Mouse (Mus musculus) right cerebral cortex, postnatal 10 days (tissue): ENCODE data around the gene Rxfp2.

ENCODE experiments used
- DNase-seq, 2 experiments: peaks; one replicate each; pipeline ENCODE4 v3.0.0; 2021; ENCODE audit warnings: low spot score in 2 of 2

Gene Rxfp2

DNA sequence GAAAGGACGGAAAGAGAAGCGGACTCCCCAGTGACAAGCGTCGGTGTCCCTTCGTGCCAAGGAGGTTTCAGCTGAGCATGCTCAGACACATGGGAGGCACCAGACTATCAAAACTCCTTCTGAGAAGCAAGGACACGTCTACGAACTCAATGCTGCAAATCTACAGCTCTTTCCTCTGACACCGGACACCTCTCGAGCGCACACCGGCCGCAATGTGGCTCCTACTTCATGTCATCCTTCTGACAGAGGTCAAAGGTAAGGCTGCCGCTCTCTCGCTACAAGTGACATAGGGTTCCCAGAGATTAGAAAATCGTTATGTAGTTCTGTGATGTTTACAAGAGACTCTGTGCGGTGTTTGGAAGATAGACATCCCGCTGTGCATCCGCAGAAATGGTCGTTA, at the start of gene Rxfp2:
Gene Rxfp2 (plus strand): TSS at position 20 of the 400 bp plus-strand sequence.
- DNase-seq: no peak

DNA sequence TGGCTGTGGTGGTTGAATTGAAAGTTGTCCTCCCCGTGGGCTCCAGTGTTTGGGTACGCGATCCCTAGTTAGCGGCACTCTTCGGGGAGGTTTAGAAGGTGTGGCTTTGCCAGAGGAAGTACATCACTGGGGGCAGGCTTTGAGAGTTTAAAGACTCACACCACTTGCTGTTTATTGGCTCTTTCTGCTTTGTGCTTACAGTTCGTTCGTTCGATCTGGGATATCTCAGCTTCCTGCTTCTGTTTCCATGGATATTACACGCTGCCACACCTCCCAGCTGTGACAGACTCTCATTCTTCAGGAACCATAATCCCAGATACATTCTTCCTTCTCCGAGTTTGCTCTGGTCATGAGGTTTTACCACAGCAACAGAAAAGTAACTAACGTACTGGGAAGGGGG, 48.2 kb upstream of the Rxfp2 start:
- no peak for DNase-seq

DNA sequence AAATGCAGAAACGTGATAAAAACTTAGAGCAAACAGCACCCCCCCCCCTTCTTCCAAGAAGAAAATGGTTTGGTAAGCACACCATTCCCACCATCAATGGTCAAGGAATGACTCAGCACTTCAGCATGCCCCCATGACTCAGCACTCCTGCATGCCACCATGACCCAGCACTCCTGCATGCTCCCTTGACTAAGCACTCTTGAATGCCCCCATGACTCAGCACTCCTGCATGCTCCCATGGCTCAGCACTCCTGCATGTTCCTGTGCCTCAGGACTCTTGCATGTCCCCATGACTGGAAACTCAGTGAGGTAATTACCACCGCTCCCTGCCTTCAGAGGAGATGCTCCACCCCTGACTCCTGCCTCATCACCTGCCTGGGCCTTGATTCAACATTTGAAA, 41.4 kb upstream of the Rxfp2 start:
- no peak for DNase-seq

DNA sequence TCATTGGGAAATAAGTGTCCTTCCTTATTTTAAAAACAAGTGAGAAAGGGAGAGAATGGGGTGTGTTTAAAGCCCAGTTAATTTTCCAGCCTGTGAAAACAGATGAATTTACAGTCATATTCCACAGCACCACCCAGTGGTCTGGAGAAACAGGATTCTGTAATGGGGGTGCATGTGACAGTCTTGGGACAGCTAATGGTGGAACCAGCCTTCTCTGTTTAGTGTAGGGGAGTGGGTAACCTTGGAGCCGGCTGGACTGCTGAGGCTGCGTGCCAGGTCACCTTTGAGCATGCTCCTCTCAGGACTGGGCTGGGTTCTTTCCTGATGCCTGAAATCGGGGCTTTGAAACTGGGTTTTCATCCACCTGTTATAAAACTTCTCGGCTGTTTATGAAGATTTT, 34.9 kb upstream of the Rxfp2 start:
- DNase-seq: no peak

DNA sequence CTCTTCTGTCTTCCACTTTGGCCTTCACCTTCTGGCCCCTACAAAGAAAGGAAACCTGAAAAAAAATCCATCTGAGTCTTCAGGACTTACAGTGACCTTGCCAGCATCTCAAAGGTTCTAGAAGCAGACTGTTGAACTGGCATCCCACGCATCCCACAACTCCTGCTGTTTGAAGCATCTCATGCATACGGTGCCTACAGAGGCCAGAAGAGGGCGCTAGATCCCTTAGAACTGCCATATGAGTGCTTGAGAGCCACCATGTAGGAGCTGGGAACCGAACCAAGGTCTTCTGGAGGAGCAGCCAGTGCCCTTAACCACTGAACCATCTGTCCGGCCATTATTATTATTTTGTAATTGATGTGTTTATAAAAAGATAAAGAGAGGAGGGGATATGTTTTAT, 23.9 kb upstream of the Rxfp2 start:
- DNase-seq: no peak

DNA sequence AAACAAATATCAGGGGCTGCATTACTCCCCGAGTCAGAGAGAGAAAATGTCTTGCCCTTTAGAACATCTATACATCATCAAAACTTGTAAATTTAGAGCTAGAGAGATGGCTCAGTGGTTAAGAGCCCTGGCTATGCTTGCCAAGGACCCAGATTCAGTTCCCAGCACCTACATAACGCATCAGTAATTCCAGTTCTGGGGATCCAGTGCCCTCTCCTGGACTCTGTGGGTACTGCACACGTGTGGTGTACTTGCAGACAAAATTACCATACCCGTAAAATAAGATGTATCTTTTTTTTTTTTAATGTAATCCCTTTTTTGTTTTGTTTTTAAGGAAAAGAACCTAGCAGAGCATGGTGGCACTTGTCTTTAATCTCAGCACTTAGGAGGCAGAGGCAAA, 21.9 kb upstream of the Rxfp2 start:
- DNase-seq: no peak

DNA sequence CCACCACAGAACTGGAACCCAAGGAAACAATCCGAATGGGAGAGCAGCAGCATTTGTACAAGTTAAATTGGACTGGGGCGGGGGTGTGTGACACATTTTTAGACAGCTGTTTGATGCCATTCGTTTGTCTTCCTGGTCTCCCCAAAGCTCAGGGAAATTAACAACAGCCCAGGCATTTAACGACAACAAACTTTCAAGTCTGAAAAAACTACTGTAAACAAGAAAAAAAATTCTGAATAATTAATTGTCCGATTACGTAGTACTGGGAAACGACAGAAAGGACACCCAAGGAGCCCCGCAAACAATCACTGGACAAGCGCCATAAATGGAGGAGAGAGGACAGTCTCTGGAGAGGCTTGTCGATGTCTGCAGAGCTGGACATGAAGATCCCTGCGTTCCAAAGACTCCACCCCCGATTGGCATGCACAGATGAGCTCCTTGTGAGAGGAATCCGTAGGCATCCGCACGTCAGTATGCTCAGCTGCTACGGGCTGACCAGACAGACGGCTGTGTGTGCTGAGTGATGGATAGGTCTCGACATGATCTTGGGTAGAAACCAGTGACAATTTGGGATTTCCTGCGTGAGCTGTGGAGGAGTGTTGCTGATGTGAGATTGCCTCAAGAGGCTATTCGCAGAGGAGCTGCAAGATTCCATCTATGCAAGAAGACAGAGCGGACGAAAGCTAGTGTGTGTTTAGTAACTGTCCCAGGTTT, 21.0 kb upstream of the Rxfp2 start:
- no peak for DNase-seq

DNA sequence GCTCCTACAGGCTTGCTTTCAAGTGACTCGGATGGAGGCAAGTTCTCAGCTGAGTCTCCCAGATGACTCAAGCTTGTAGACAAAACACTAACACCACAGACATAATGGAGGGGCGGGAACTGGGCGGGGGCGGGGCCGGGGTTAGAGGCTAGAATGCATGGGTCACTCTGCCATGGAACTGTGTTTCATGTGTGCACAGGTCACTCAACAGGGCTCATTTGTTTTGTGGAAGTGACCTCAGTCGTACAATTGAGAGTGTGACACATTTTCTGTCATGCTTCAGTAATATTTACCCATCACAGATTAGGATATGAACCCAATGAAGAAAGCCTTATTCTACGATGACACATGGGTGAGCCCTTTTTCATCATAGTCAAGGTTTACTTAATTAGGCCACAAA, 20.2 kb upstream of the Rxfp2 start:
- no peak for DNase-seq

DNA sequence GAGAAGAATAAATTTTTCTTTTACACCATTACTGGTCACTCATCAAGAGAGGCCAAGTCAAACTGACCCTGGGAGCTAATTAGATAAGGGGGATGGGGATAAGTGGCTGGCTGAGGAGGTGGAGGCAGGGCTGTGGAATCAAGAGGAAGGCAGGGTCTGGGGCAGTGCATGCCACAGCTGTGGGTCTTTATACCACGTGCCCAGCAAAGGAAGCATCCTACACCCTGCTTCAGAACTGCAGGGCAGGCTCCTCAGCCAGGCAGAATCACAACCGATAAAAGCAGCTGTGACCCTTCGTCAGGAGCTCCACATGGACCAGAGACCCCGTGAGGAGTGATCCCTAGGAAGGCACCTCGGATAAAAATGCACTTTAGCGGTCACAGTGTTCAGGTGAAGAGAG, 13.1 kb upstream of the Rxfp2 start:
- no peak for DNase-seq

DNA sequence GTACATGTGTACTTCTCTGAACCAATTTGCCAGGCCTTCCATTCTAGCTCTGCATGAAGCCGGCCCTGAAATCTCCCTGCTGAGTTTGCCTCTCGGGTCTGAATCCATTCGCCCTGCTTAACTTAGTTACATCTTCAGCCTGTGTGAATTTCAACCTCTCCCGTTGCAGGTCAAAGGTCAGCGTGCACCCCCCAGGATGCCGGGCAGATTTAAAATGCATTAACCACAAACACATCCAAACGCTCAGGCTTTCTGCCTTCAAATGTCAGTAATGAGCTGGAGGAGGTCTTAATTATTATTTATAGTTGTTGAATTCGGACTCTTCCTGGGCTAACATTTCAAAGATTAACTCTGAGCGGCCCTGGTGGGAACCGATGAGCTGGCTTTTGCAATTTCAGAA, 1.6 kb upstream of the Rxfp2 start:
- no peak for DNase-seq

DNA sequence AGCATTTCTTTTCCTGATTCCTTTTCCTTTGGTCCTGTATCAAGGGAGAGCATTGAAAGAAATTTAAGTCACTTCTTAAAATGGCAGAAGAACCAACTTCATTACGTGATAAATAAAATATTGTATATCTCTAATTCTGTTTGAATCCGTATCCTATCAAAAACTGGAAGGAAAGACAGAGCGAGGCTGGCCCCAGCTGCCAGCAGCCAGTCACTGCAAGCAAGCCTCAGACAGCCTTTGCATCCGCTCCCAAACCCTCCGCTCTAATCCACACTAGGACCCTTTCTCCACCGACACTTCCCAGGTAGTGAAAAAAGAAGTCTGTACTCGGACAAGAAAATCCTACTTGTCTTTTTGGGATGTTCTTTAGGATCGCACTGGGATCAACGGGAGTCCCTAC, 803 bp upstream of the Rxfp2 start:
- peak in 1 of 2 experiments; percentile 49 for DNase-seq

DNA sequence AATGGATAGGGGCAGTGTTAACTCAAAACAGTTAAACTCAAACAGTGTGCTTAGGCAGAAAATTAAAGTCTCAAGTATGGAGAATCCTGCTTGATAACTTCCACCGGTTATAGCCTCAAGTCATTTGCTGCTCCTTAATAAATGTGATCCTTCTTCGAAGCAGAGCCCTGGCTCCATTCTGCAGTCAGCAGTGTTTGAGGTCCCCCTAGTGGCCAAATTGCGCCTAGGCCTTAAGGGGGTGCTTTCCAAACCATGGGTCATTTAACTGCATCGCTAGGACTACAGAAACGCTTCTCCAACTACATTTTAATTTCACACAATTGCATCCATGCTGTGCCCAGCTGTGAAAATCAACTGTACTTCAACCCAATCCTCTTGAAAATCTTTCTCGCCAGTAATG, 2.4 kb downstream of the Rxfp2 start:
- peak; percentile 76 to 87 for DNase-seq

DNA sequence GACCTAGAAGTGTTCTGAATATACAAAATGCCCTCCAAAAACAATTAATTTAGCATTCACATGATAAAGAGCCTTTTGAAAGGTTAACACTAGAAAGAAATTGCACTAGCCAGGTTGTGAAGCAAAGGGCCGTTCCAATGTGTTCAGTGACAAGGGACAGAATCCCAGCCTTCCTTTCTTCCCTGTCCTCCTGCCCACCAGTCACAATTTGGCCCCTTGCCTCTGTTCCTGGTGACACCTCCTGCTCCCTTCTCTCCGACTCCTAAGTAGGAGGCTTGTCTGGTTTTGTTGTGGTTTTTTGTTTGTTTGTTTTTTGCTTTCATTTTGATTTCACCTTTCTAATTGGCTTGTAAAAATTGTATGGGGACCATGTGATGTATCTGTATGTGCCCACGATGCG, 3.3 kb downstream of the Rxfp2 start:
- DNase-seq: no peak

DNA sequence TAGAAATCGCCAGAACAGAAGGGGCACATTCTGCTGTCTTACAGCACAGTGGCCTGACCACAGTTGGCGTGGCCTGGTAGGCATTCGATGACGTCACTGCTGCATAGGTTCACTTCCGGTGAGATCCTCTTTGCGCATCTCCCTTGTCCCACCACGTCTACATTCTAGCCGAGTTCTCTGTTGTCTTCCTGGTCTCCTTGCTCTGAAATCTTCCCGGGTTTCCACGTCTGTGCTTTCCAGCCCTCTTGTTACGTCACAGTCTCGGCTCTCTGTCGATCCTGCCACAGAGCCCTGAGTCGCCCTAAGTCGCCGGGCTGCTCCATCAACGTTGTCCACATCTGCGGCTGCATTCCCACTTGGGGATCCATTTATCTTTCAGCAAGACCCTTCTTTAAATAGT, 4.1 kb downstream of the Rxfp2 start:
- no peak for DNase-seq

DNA sequence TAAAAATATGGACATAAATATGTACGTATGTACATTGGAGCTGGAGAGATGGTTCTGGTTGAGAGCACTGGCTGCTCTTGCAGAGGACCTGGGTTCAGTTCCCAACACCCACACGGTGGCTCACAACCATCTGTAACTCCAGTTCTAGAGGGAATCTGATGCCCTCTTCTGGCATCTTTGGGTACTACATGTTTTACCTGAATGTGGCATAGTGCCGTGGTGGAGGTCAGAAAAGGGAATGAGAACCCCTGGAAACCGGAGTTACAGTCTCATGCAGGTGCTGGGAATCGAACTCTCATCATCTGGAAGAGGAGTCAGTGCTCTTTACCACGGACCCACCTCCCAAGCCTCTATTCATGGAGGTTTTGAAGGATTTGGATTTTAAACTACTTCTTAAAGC, 5.0 kb downstream of the Rxfp2 start:
- DNase-seq: no peak

DNA sequence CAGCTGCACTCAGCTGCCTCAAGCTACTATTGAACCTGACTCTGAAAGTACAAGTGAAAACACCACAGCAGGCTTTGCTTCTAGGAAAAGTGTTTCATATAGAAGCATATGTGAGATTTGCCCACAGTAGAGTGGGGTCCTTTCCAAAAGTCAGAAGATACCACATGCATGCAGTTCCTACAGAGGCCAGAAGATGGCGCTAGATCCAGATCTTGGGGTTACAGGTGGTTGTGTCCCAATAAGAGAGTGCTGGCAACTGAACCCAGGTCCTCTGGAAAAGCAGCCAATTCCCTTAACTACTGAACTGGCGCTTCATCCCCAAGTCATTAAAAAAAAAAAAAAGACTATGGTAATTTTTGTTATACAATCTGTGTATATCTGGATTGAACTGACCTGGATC, 5.7 kb downstream of the Rxfp2 start:
- no peak for DNase-seq

DNA sequence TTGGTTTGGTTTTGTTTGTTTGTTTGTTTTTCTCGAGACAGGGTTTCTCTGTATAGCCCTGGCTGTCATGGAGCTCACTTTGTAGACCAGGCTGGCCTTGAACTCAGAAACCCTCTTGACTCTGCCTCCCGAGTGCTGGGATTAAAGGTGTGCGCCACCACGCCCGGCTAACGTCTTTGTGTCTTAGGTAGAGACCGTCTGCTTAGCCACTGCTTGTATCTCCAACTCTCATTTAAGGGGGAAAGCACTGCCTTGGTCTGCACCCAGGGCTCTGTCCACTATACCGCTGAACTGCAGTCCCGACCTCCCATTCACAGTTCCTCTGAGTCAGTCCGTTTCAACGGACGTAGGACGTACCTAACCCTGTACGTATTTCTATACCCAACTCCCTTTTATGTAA, 6.4 kb downstream of the Rxfp2 start:
- no peak for DNase-seq

DNA sequence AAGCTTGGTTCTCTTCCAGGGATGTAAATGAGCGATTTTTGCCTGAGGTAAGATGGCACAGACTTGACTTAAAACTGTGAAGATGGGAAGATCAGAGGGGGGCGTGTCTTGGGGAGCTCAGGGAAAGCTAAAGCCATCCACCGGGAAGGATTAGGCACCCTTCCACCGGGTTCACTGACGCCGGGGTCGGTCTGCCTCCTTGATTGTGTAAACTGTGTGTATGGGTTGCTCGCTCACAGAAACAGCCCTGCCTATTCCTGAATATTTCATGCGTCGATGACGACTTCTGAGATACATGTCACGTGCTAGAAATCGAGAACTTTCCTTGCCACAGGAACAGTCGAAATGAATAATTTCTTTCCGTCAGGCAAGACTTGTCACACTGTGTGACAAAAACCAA, 6.9 kb downstream of the Rxfp2 start:
- no peak for DNase-seq

DNA sequence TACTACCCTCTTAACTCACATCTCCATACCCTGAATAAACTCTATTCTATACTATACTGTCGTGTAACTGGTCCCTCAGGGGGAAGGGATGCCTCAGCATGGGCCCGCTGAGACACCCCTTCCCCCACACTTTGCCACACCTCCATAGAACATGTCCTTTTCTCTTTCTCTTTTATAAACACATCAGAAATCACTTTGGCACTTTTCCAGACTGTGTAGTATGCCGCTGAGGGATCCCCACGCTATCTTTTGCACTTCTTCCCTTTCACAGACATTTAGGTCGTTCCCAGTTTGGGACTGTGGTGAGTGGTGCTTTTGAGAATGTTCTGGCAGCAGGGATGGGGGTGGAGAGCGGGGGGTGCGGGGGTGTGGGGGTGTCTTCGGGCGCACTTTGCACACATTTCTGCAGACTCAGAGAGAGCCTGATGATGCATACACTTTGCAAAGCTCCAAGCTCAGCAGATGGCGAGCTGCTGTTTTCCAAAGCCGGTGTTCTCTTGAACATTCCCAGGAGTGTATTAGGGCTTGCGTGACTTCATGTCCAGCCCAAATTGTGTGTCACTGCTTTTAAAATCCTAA, 8.1 kb downstream of the Rxfp2 start:
- DNase-seq: peak; percentile 56 to 70

DNA sequence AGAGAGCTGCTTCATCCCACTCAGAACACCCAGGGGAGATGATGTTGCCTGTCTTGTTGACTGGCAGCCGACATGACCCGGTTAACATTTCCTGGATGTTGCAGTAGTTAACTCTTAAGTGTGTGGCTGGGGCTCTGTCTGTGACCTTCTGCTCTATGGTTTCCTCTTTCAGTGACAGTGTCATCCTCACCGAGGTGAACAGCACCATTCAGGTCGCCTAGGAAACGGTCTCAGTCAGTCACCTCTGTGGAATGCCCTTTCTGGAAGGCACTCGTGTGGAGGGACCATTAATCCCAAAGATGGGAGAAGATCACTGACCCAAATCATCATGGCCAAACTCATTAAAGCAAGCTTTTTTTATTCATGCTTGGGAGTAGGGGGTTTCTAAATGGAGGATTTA, 12.7 kb downstream of the Rxfp2 start:
- DNase-seq: no peak

DNA sequence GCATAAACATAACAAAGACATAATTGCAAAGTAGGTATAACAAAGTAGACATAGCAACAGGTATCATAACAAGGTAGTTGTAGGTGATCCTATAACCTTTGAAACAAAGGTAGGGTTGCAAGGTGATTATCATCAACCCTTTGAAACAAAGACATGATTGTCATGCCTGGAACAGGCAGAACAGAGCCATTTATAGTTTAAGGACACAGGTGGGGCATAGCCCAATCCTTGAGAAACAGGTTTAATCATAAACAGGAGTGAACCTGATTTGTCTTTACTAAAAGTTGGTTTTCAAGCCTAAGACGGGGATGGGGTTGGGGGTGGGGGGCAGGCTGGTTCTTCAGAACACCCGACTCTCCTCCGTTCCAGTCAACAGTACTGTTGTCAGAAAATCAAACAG, 13.2 kb downstream of the Rxfp2 start:
- DNase-seq: no peak

DNA sequence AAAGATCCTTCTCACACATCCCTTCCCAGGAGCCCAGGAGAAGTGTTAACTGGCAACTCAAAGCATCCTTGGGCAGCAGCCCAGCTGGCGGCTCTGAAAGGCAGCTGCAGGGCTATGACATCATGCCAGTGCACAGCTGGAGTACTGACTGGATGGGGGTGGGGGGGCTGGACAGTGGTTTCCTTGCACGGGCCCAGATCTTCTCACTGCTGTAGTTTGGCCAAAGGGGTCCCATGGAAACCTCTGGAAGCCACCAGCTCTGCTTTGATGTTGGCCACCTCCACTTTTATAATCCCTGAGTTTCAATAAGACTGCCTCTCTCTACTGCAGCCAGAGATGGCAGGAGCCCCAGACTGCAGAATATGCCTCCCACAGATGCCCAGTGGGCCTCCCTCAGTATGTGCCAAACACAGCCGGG, 13.6 kb downstream of the Rxfp2 start:
- DNase-seq: peak; percentile 64 to 68

DNA sequence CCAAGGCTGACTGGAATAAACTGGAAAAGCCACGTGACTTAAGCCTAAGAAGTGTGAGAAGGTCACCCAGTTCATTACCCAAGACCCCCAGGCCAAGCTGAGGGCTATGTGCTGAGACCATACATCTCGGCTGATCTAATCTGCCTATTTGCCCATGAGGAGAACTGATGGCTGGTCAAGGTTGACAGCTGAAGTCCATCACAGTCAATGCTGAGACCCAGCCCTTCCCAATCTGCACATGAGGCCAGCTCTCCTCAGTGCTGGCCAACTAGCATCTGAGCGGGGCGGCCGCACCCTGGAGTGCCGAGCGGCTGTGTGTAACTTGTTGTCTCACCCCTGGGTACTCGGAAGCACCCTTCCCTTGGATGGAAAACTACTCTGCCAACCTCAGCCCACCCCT, 17.8 kb downstream of the Rxfp2 start:
- no peak for DNase-seq

DNA sequence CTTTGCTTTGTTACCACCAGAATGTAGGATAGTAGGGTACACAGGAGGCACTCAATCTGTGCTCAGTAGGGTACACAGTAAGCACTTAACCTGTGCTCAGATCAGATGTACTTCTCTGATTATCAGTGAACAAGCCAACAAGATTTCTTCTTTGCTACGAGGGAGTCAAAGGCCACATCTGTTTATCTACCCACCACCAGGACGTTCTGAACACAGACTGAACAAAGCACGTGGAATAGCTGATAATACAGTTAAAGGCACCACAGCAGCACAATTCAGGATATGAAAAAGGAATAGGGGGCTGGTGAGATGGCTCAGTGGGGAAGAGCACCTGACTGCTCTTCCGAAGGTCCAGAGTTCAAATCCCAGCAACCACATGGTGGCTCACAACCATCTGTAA, 18.4 kb downstream of the Rxfp2 start:
- no peak for DNase-seq
